Mouse (Mus musculus): ENCODE results near the gene Actg1. TPM values are rescaled to one million over a fixed set of nuclear protein-coding genes. Genes with fewer than 3 reads are reported as not detected.

Gene Actg1
- 2,589 and 2,717 TPM in 2 replicates for polyA plus RNA-seq (2015; fragmentation: Nextera tagmentation; extraction: Ambion mirVana)

GRCm38 (mm10) chr11:120347791-120348683, at the start of gene Actg1:
TSS of gene Actg1 (minus strand) at chr11:120348542.
- H3K4me1 ChIP-seq (replicated peaks; ENCODE audit: control insufficient read depth, insufficient read depth, low read length): peaks cover 27% of the 10 kb centered on the region
- no peaks in the 10 kb centered on the region for H3K27me3 ChIP-seq (ENCODE audit: control insufficient read depth, insufficient read depth, low read depth, low read length)
- under 1% methylated on average over 86 of the region's 103 CpGs for WGBS
- peak within 1 kb of the TSS; percentile 92 for H3K4me2 ChIP-seq (ENCODE audit: low read depth, low read length)
- H3K27ac ChIP-seq (ENCODE audit: low read length): peak within 1 kb of the TSS; percentile 99
- H3K36me3 ChIP-seq (ENCODE audit: control insufficient read depth, insufficient read depth, low read length): peaks cover 14% of the 10 kb centered on the region
- no peaks in the 10 kb centered on the region for H3K9me3 ChIP-seq (ENCODE audit: control insufficient read depth, low read length)
- ATAC-seq (ENCODE audit: low read depth): peak; percentile 74
- peak within 1 kb of the TSS; percentile 100 for H3K9ac ChIP-seq (ENCODE audit: low read length)
- peak within 1 kb of the TSS; percentile 100 for H3K4me3 ChIP-seq (ENCODE audit: low read length)

GRCm38 (mm10) chr11:120397602-120398001, 49.3 kb upstream of the Actg1 start:
- Histone ChIP-seq H3K27me3 (ENCODE audit: control insufficient read depth, insufficient read depth, low read depth, low read length) (no peaks in the 10 kb centered on the region), H3K9me3 (ENCODE audit: control insufficient read depth, low read length) (no peaks in the 10 kb centered on the region), H3K36me3 (ENCODE audit: control insufficient read depth, insufficient read depth, low read length) (peaks cover 29% of the 10 kb centered on the region), H3K4me1 (replicated peaks; ENCODE audit: control insufficient read depth, insufficient read depth, low read length) (no peaks in the 10 kb centered on the region), H3K4me3 (ENCODE audit: low read length) (no peak overlapping the region), H3K4me2 (ENCODE audit: low read depth, low read length) (no peak overlapping the region), H3K27ac (ENCODE audit: low read length) (no peak overlapping the region), H3K9ac (ENCODE audit: low read length) (no peak overlapping the region)
- no peak for ATAC-seq (ENCODE audit: low read depth)
- 73% methylated on average over 2 of the region's 2 CpGs for WGBS

- ATAC-seq (ENCODE audit: low read depth): no peak
- 84% methylated on average over 4 of the region's 4 CpGs for WGBS
- Histone ChIP-seq H3K4me3 (ENCODE audit: low read length) (no peak overlapping the region), H3K9ac (ENCODE audit: low read length) (no peak overlapping the region), H3K36me3 (ENCODE audit: control insufficient read depth, insufficient read depth, low read length) (peaks cover 22% of the 10 kb centered on the region), H3K27ac (ENCODE audit: low read length) (no peak overlapping the region), H3K9me3 (ENCODE audit: control insufficient read depth, low read length) (no peaks in the 10 kb centered on the region), H3K4me1 (replicated peaks; ENCODE audit: control insufficient read depth, insufficient read depth, low read length) (no peaks in the 10 kb centered on the region), H3K27me3 (ENCODE audit: control insufficient read depth, insufficient read depth, low read depth, low read length) (no peaks in the 10 kb centered on the region), H3K4me2 (ENCODE audit: low read depth, low read length) (no peak overlapping the region)
Observed at GRCm38 (mm10) chr11:120395661-120396060, 47.3 kb upstream of the Actg1 start.

- 93% methylated on average over 9 of the region's 9 CpGs for WGBS
- Histone ChIP-seq H3K27ac (ENCODE audit: low read length) (no peak overlapping the region), H3K27me3 (ENCODE audit: control insufficient read depth, insufficient read depth, low read depth, low read length) (no peaks in the 10 kb centered on the region), H3K36me3 (ENCODE audit: control insufficient read depth, insufficient read depth, low read length) (peaks cover 34% of the 10 kb centered on the region), H3K4me3 (ENCODE audit: low read length) (no peak overlapping the region), H3K9me3 (ENCODE audit: control insufficient read depth, low read length) (no peaks in the 10 kb centered on the region), H3K9ac (ENCODE audit: low read length) (no peak overlapping the region), H3K4me2 (ENCODE audit: low read depth, low read length) (no peak overlapping the region), H3K4me1 (replicated peaks; ENCODE audit: control insufficient read depth, insufficient read depth, low read length) (no peaks in the 10 kb centered on the region)
- no peak for ATAC-seq (ENCODE audit: low read depth)
Observed at GRCm38 (mm10) chr11:120388580-120388979, 40.2 kb upstream of the Actg1 start.

GRCm38 (mm10) chr11:120387157-120387556, 38.8 kb upstream of the Actg1 start:
- Histone ChIP-seq H3K9me3 (ENCODE audit: control insufficient read depth, low read length) (no peaks in the 10 kb centered on the region), H3K27ac (ENCODE audit: low read length) (no peak overlapping the region), H3K9ac (ENCODE audit: low read length) (no peak overlapping the region), H3K4me2 (ENCODE audit: low read depth, low read length) (no peak overlapping the region), H3K4me1 (replicated peaks; ENCODE audit: control insufficient read depth, insufficient read depth, low read length) (no peaks in the 10 kb centered on the region), H3K27me3 (ENCODE audit: control insufficient read depth, insufficient read depth, low read depth, low read length) (no peaks in the 10 kb centered on the region), H3K4me3 (ENCODE audit: low read length) (no peak overlapping the region), H3K36me3 (ENCODE audit: control insufficient read depth, insufficient read depth, low read length) (peaks cover 41% of the 10 kb centered on the region)
- WGBS: 59% methylated on average over 2 of the region's 2 CpGs
- ATAC-seq (ENCODE audit: low read depth): no peak

- Histone ChIP-seq H3K27me3 (ENCODE audit: control insufficient read depth, insufficient read depth, low read depth, low read length) (no peaks in the 10 kb centered on the region), H3K4me2 (ENCODE audit: low read depth, low read length) (no peak overlapping the region), H3K4me1 (replicated peaks; ENCODE audit: control insufficient read depth, insufficient read depth, low read length) (no peaks in the 10 kb centered on the region), H3K4me3 (ENCODE audit: low read length) (no peak overlapping the region), H3K27ac (ENCODE audit: low read length) (no peak overlapping the region), H3K9me3 (ENCODE audit: control insufficient read depth, low read length) (no peaks in the 10 kb centered on the region), H3K9ac (ENCODE audit: low read length) (no peak overlapping the region), H3K36me3 (ENCODE audit: control insufficient read depth, insufficient read depth, low read length) (peaks cover 46% of the 10 kb centered on the region)
- ATAC-seq (ENCODE audit: low read depth): no peak
- WGBS: 92% methylated on average over 6 of the region's 6 CpGs
Observed at GRCm38 (mm10) chr11:120386632-120387031, 38.3 kb upstream of the Actg1 start.

- Histone ChIP-seq H3K4me1 (replicated peaks; ENCODE audit: control insufficient read depth, insufficient read depth, low read length) (peaks cover 8% of the 10 kb centered on the region), H3K27ac (ENCODE audit: low read length) (no peak overlapping the region), H3K9me3 (ENCODE audit: control insufficient read depth, low read length) (no peaks in the 10 kb centered on the region), H3K36me3 (ENCODE audit: control insufficient read depth, insufficient read depth, low read length) (peaks cover 44% of the 10 kb centered on the region), H3K9ac (ENCODE audit: low read length) (no peak overlapping the region), H3K4me3 (ENCODE audit: low read length) (no peak overlapping the region), H3K27me3 (ENCODE audit: control insufficient read depth, insufficient read depth, low read depth, low read length) (no peaks in the 10 kb centered on the region), H3K4me2 (ENCODE audit: low read depth, low read length) (no peak overlapping the region)
- ATAC-seq (ENCODE audit: low read depth): no peak
- WGBS: 91% methylated on average over 9 of the region's 9 CpGs
Observed at GRCm38 (mm10) chr11:120382509-120382908, 34.2 kb upstream of the Actg1 start.

- Histone ChIP-seq H3K9ac (ENCODE audit: low read length) (no peak overlapping the region), H3K4me3 (ENCODE audit: low read length) (no peak overlapping the region), H3K9me3 (ENCODE audit: control insufficient read depth, low read length) (no peaks in the 10 kb centered on the region), H3K4me2 (ENCODE audit: low read depth, low read length) (no peak overlapping the region), H3K27me3 (ENCODE audit: control insufficient read depth, insufficient read depth, low read depth, low read length) (no peaks in the 10 kb centered on the region), H3K27ac (ENCODE audit: low read length) (no peak overlapping the region), H3K36me3 (ENCODE audit: control insufficient read depth, insufficient read depth, low read length) (peaks cover 38% of the 10 kb centered on the region), H3K4me1 (replicated peaks; ENCODE audit: control insufficient read depth, insufficient read depth, low read length) (peaks cover 13% of the 10 kb centered on the region)
- ATAC-seq (ENCODE audit: low read depth): no peak
- 89% methylated on average over 4 of the region's 4 CpGs for WGBS
Observed at GRCm38 (mm10) chr11:120381157-120381556, 32.8 kb upstream of the Actg1 start.

- Histone ChIP-seq H3K27ac (ENCODE audit: low read length) (no peak overlapping the region), H3K9ac (ENCODE audit: low read length) (no peak overlapping the region), H3K9me3 (ENCODE audit: control insufficient read depth, low read length) (no peaks in the 10 kb centered on the region), H3K36me3 (ENCODE audit: control insufficient read depth, insufficient read depth, low read length) (peaks cover 41% of the 10 kb centered on the region), H3K4me3 (ENCODE audit: low read length) (no peak overlapping the region), H3K27me3 (ENCODE audit: control insufficient read depth, insufficient read depth, low read depth, low read length) (no peaks in the 10 kb centered on the region), H3K4me2 (ENCODE audit: low read depth, low read length) (no peak overlapping the region), H3K4me1 (replicated peaks; ENCODE audit: control insufficient read depth, insufficient read depth, low read length) (peaks cover 13% of the 10 kb centered on the region)
- ATAC-seq (ENCODE audit: low read depth): no peak
- 90% methylated on average over 3 of the region's 3 CpGs for WGBS
Observed at GRCm38 (mm10) chr11:120380271-120380670, 31.9 kb upstream of the Actg1 start.

Data from lung, embryonic 16.5 days (tissue).